Mouse (Mus musculus) liver, postnatal 0 days (tissue): ENCODE data around the gene Pla2g2d. TPM values are rescaled to one million over a fixed set of nuclear protein-coding genes. Genes with fewer than 3 reads are reported as not detected.

Experiments used
- ATAC-seq: fragments of 200-750 bp; cut with Nextera tagmentation; 2 replicates; pipeline ENCODE4 v1.8.0; 2017; ENCODE audit warnings: mild to moderate bottlenecking, moderate library complexity
- DNase-seq: peaks from one replicate; pipeline ENCODE4 v3.0.0-alpha.2; 2016
- H3K27ac ChIP-seq: fragments of 300-500 bp; sonication (generic); 2 replicates; pipeline ENCODE4 v1.5.1; 2014; ENCODE audit warnings: antibody characterized with exemption, moderate library complexity, mild to moderate bottlenecking, low read depth
- H3K27me3 ChIP-seq: fragments of 300-500 bp; sonication (generic); 2 replicates; pipeline ENCODE4 v1.6.1; 2014; ENCODE audit warnings: low read length, control low read depth, mixed read lengths; ENCODE audit not compliant: insufficient read depth
- H3K36me3 ChIP-seq: fragments of 300-500 bp; sonication (generic); replicated peaks from 2 replicates; pipeline ENCODE4 v1.6.1; 2014; ENCODE audit warnings: mild to moderate bottlenecking, control low read depth, low read length, moderate library complexity, mixed read lengths; ENCODE audit not compliant: insufficient read depth
- H3K4me1 ChIP-seq: fragments of 300-500 bp; sonication (generic); 2 replicates; pipeline ENCODE4 v1.6.1; 2014; ENCODE audit warnings: antibody characterized with exemption, mild to moderate bottlenecking, control low read depth; ENCODE audit not compliant: insufficient read depth
- H3K4me2 ChIP-seq: fragments of 300-500 bp; sonication (generic); 2 replicates; pipeline ENCODE4 v1.6.1; 2014; ENCODE audit warnings: low read depth, mild to moderate bottlenecking, low read length, moderate library complexity, mixed read lengths
- H3K4me3 ChIP-seq: fragments of 300-500 bp; sonication (generic); 2 replicates; pipeline ENCODE4 v1.5.1; 2014; ENCODE audit warnings: low read depth, low read length
- H3K9ac ChIP-seq: fragments of 300-500 bp; sonication (generic); replicated peaks from 2 replicates; pipeline ENCODE4 v1.6.1; 2014; ENCODE audit warnings: mild to moderate bottlenecking, moderate library complexity
- H3K9me3 ChIP-seq: fragments of 300-500 bp; sonication (generic); 2 replicates; pipeline ENCODE4 v1.6.1; 2016; ENCODE audit warnings: mild to moderate bottlenecking, control low read depth, low read length, mixed read lengths
- CTCF ChIP-seq: sonication (generic); IDR thresholded peaks from 2 replicates; pipeline ENCODE4 v1.5.1; 2016; ENCODE audit warnings: antibody characterized with exemption, low read depth
- EP300 ChIP-seq: IDR thresholded peaks from 2 replicates; pipeline ENCODE4 v1.6.1; 2016; ENCODE audit warnings: antibody characterized with exemption, low read depth, mild to moderate bottlenecking
- WGBS: fragments of 180-500 bp; shearing (Covaris S2); extraction: QIAGEN DNeasy Blood & Tissue Kit; methylation state at CpG from one replicate; pipeline ENCODE4 v1.1.7; 2014; ENCODE audit not compliant: insufficient replicate concordance; 5-methylcytosine and 5-hydroxymethylcytosine counted together
- polyA plus RNA-seq: library from polyadenylated mRNA; unstranded; fragments of >200 nt; fragmentation: Nextera tagmentation; extraction: Ambion mirVana; gene quantifications from 2 replicates; pipeline ENCODE4 v1.2.1, GENCODE M21; 2015

Pla2g2d gene
- polyA plus RNA-seq, 1 experiment from 2014 or later, result 0.06 TPM

GRCm38 (mm10) chr4:138825751-138826567 is 50.4 kb downstream of the Pla2g2d start:
- H3K9ac ChIP-seq, result no peak overlapping the region
- no peaks in the 10 kb centered on the region for H3K36me3 ChIP-seq
- DNase-seq, result no peak
- ATAC-seq, result no peak
- H3K4me1 ChIP-seq, result no peaks in the 10 kb centered on the region
- no peak overlapping the region for H3K4me2 ChIP-seq
- TF ChIP-seq EP300 (no peak), CTCF (no peak)
- peaks cover 3% of the 10 kb centered on the region; the same call in 1 of the 2 replicates for H3K9me3 ChIP-seq
- H3K27me3 ChIP-seq, result 0 out of 2 replicates have a peak, but pooled peaks cover 3% of the 10 kb centered on the region
- H3K27ac ChIP-seq, result no peak overlapping the region
- no peak overlapping the region for H3K4me3 ChIP-seq
- 33% methylated on average over 18 of the region's 18 CpGs for WGBS

GRCm38 (mm10) chr4:138827147-138827546 is 51.6 kb downstream of the Pla2g2d start:
- no peaks in the 10 kb centered on the region for H3K4me1 ChIP-seq
- H3K9ac ChIP-seq, result no peak overlapping the region
- H3K4me3 ChIP-seq, result no peak overlapping the region
- no peaks in the 10 kb centered on the region for H3K36me3 ChIP-seq
- no peak overlapping the region for H3K4me2 ChIP-seq
- TF ChIP-seq CTCF, result no peak
- TF ChIP-seq EP300, result no peak
- 0 out of 2 replicates have a peak, but pooled peaks cover 3% of the 10 kb centered on the region for H3K27me3 ChIP-seq
- DNase-seq (no peak), ATAC-seq (no peak)
- 26% methylated on average over 11 of the region's 11 CpGs for WGBS
- H3K27ac ChIP-seq, result no peak overlapping the region
- H3K9me3 ChIP-seq, result peaks cover 3% of the 10 kb centered on the region; the same call in 1 of the 2 replicates

Other genes starting within 250 kb of the Pla2g2d start
- gene Vwa5b1, start 139.9 kb upstream of the Pla2g2d start, polyA plus RNA-seq, result not detected in 2 replicates
- gene Pla2g2c, start 50.9 kb upstream of the Pla2g2d start, polyA plus RNA-seq, result not detected in 2 replicates
- gene Ubxn10, start 38.6 kb upstream of the Pla2g2d start, polyA plus RNA-seq, result 0.05 and 0.08 TPM in 2 replicates
- gene Pla2g2f, start 18.1 kb upstream of the Pla2g2d start, polyA plus RNA-seq, result not detected in 2 replicates
- gene Pla2g5, start 87.7 kb downstream of the Pla2g2d start, polyA plus RNA-seq, result not detected in 2 replicates
- gene Gm13030, start 98.2 kb downstream of the Pla2g2d start, polyA plus RNA-seq, result not detected in 2 replicates
- not detected in 2 replicates for gene Pla2g2e, start 102.2 kb downstream of the Pla2g2d start, polyA plus RNA-seq
- gene Otud3, start 138.2 kb downstream of the Pla2g2d start, polyA plus RNA-seq, result 1.2 and 1.5 TPM in 2 replicates
- 0.17 and 0.36 TPM in 2 replicates for gene Rnf186, start 191.4 kb downstream of the Pla2g2d start, polyA plus RNA-seq
- gene Tmco4, start 197.2 kb downstream of the Pla2g2d start, polyA plus RNA-seq, result 4.6 and 5.3 TPM in 2 replicates